Mouse (Mus musculus) embryonic facial prominence, embryonic 14.5 days (tissue): Measurements from ENCODE around the gene Tarbp1. TPM values are rescaled to one million over a fixed set of nuclear protein-coding genes. Genes with fewer than 3 reads are reported as not detected.
A peak's percentile ranks its signal among the peaks of the same experiment; 100 is the strongest.
"Not testable (repeated sequence)": the region's sequence is repeated elsewhere in the genome, so short reads cannot be mapped to it uniquely, and the experiment has no call there.

Experiments
- ATAC-seq: fragments of 200-750 bp; cut with Nextera tagmentation; 2 replicates; pipeline ENCODE4 v1.8.0; 2017; ENCODE audit warnings: low read depth, moderate number of reproducible peaks, moderate TSS enrichment
- DNase-seq: peaks from one replicate; pipeline ENCODE4 v3.0.0-alpha.2; 2015; ENCODE audit warnings: low spot score
- H3K27ac ChIP-seq: fragments of 300-500 bp; sonication (generic); replicated peaks from 2 replicates; pipeline ENCODE4 v1.5.1; 2014; ENCODE audit warnings: low read depth, mild to moderate bottlenecking, low read length, moderate library complexity
- H3K27me3 ChIP-seq: fragments of 300-500 bp; sonication (generic); replicated peaks from 2 replicates; pipeline ENCODE4 v1.6.1; 2014; ENCODE audit warnings: low read length; ENCODE audit not compliant: control insufficient read depth, insufficient read depth
- H3K36me3 ChIP-seq: fragments of 300-500 bp; sonication (generic); 2 replicates; pipeline ENCODE4 v1.6.1; 2014; ENCODE audit warnings: low read length, mixed read lengths; ENCODE audit not compliant: control insufficient read depth, insufficient read depth
- H3K4me1 ChIP-seq: fragments of 300-500 bp; sonication (generic); 2 replicates; pipeline ENCODE4 v1.6.1; 2014; ENCODE audit warnings: antibody characterized with exemption, low read length; ENCODE audit not compliant: control insufficient read depth, insufficient read depth
- H3K4me2 ChIP-seq: fragments of 300-500 bp; sonication (generic); 2 replicates; pipeline ENCODE4 v1.6.1; 2014; ENCODE audit warnings: low read depth, mild to moderate bottlenecking, low read length, moderate library complexity, mixed read lengths
- H3K4me3 ChIP-seq: fragments of 300-500 bp; sonication (generic); 2 replicates; pipeline ENCODE4 v1.5.1; 2014; ENCODE audit warnings: low read depth, mild to moderate bottlenecking, low read length
- H3K9ac ChIP-seq: fragments of 300-500 bp; sonication (generic); 2 replicates; pipeline ENCODE4 v1.6.1; 2014; ENCODE audit warnings: low read depth, mild to moderate bottlenecking, low read length, moderate library complexity, mixed read lengths
- H3K9me3 ChIP-seq: fragments of 300-500 bp; sonication (generic); 2 replicates; pipeline ENCODE4 v1.6.1; 2016; ENCODE audit warnings: low read length; ENCODE audit not compliant: control insufficient read depth
- WGBS: fragments of 180-500 bp; shearing (Covaris S2); extraction: QIAGEN DNeasy Blood & Tissue Kit; methylation state at CpG from one replicate; pipeline ENCODE4 v1.1.7; 2014; 5-methylcytosine and 5-hydroxymethylcytosine counted together
- polyA plus RNA-seq: library from polyadenylated mRNA; unstranded; fragments of >200 nt; fragmentation: Nextera tagmentation; extraction: Ambion mirVana; gene quantifications from 2 replicates; pipeline ENCODE4 v1.2.1, GENCODE M21; 2014

The Tarbp1 gene
- polyA plus RNA-seq, 1 experiment from 2014 or later, result 3.5 TPM

DNA sequence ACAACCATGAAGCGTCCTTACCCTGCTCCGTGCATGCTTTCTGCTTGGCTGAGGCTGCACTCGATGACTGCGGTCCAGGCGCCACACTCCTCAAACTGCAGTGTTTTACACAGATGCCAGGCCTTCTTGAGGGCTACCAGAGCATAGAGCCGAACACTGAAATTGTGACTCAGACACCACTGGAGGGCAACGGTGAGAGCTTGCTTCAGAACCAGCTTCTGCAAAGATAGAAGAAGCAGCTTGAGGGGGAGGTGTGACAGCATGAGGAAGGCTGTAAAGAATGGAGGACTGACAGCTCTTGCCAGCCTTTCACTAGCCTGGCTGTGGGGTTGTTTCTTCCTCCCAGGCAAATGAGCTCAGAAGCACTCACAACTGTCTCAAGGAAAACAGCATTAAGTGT, 41.0 kb downstream of the Tarbp1 start:
- peaks cover 78% of the 10 kb centered on the region for H3K36me3 ChIP-seq
- WGBS, result 79% methylated on average over 7 of the region's 7 CpGs

GRCm38 (mm10) chr8:126429635-126430034, 45.2 kb downstream of the Tarbp1 start:
- Histone ChIP-seq H3K9ac (no peak overlapping the region), H3K9me3 (no peaks in the 10 kb centered on the region), H3K27me3 (no peaks in the 10 kb centered on the region), H3K27ac (no peak overlapping the region), H3K36me3 (peaks cover 84% of the 10 kb centered on the region), H3K4me1 (no peaks in the 10 kb centered on the region), H3K4me2 (no peak overlapping the region), H3K4me3 (no peak overlapping the region)
- WGBS, result 93% methylated on average over 5 of the region's 5 CpGs
- no peak for DNase-seq
- no peak for ATAC-seq

More for the DNA sequence above, 41.0 kb downstream of the Tarbp1 start:
- H3K4me2 ChIP-seq, result no peak overlapping the region
- ATAC-seq (no peak), DNase-seq (peak; percentile 8)
- H3K4me1 ChIP-seq, result no peaks in the 10 kb centered on the region
- H3K9ac ChIP-seq, result no peak overlapping the region
- H3K4me3 ChIP-seq, result no peak overlapping the region
- no peak overlapping the region for H3K27ac ChIP-seq
- no peaks in the 10 kb centered on the region for H3K27me3 ChIP-seq
- no peaks in the 10 kb centered on the region for H3K9me3 ChIP-seq

- peaks cover 6% of the 10 kb centered on the region; the same call in 1 of the 2 replicates for H3K4me1 ChIP-seq
- H3K27ac ChIP-seq, result no peak overlapping the region
- 72% methylated on average over 1 of the region's 1 CpGs for WGBS
- H3K4me3 ChIP-seq, result no peak overlapping the region
- no peak overlapping the region for H3K9ac ChIP-seq
- ATAC-seq (no peak), DNase-seq (no peak)
- peaks cover 54% of the 10 kb centered on the region for H3K36me3 ChIP-seq
- H3K4me2 ChIP-seq, result no peak overlapping the region
- H3K9me3 ChIP-seq, result no peaks in the 10 kb centered on the region
- no peaks in the 10 kb centered on the region for H3K27me3 ChIP-seq
Measured at GRCm38 (mm10) chr8:126424946-126425345, 49.9 kb downstream of the Tarbp1 start.

DNA sequence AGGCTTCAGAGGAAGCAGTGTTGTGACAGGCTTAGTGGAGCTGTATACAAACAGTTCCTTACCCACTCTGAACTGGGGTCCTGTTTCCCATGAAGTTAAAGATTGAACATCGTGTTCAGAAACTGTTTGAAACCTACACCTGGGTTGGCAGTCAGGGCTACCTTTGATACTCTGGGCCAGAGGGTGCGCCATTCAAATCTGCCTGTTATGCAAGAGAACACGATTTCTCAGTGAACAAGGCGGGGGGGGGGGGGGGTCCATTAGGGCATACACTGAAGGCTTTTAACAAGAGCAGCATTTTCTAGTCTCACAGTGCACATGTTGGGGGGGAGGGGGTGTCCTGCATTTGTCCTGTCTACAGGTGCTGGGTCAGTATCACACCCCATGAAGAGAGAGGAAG, 50.7 kb downstream of the Tarbp1 start:
- no peak for ATAC-seq
- Histone ChIP-seq H3K4me2 (no peak overlapping the region), H3K27me3 (no peaks in the 10 kb centered on the region), H3K27ac (no peak overlapping the region), H3K4me1 (peaks cover 6% of the 10 kb centered on the region; the same call in 1 of the 2 replicates), H3K9ac (0 out of 2 replicates have a peak overlapping the region, but pooled peaks have one; percentile 90), H3K9me3 (no peaks in the 10 kb centered on the region), H3K36me3 (peaks cover 46% of the 10 kb centered on the region), H3K4me3 (no peak overlapping the region)
- WGBS, result 79% methylated on average over 4 of the region's 4 CpGs
- DNase-seq, result no peak

GRCm38 (mm10) chr8:126422920-126423300, 52.0 kb downstream of the Tarbp1 start:
- DNase-seq, result peak; percentile 31
- peaks cover 6% of the 10 kb centered on the region; the same call in 1 of the 2 replicates for H3K4me1 ChIP-seq
- peak; percentile 42; the same call in 1 of the 2 replicates for ATAC-seq
- H3K9me3 ChIP-seq, result no peaks in the 10 kb centered on the region
- peak overlapping the region; percentile 68 for H3K4me2 ChIP-seq
- peak overlapping the region; percentile 91 for H3K4me3 ChIP-seq
- no peak overlapping the region; the same call in 1 of the 2 replicates for H3K27ac ChIP-seq
- 4% methylated on average over 9 of the region's 9 CpGs for WGBS
- H3K36me3 ChIP-seq, result peaks cover 33% of the 10 kb centered on the region
- no peaks in the 10 kb centered on the region for H3K27me3 ChIP-seq
- peak overlapping the region; percentile 90 for H3K9ac ChIP-seq

GRCm38 (mm10) chr8:126422174-126422919, 52.5 kb downstream of the Tarbp1 start, which contains the start of gene Coa6:
Gene Coa6, plus strand, starts transcription at chr8:126422515.
- peak; percentile 99 for ATAC-seq
- Histone ChIP-seq H3K27ac (no peak within 1 kb of the TSS; the same call in 1 of the 2 replicates), H3K4me2 (peak within 1 kb of the TSS; percentile 68), H3K4me1 (peaks cover 6% of the 10 kb centered on the region; the same call in 1 of the 2 replicates), H3K9me3 (no peaks in the 10 kb centered on the region), H3K36me3 (peaks cover 28% of the 10 kb centered on the region), H3K9ac (peak within 1 kb of the TSS; percentile 90), H3K27me3 (no peaks in the 10 kb centered on the region), H3K4me3 (peak within 1 kb of the TSS; percentile 91)
- WGBS, result under 1% methylated on average over 50 of the region's 61 CpGs
- peak; percentile 98 for DNase-seq

- no peak overlapping the region for H3K4me3 ChIP-seq
- peaks cover 12% of the 10 kb centered on the region for H3K36me3 ChIP-seq
- WGBS, result 73% methylated on average over 3 of the region's 3 CpGs
- no peak overlapping the region for H3K9ac ChIP-seq
- DNase-seq, result no peak
- no peaks in the 10 kb centered on the region for H3K9me3 ChIP-seq
- H3K27ac ChIP-seq, result no peak overlapping the region
- ATAC-seq, result no peak
- peaks cover 6% of the 10 kb centered on the region; the same call in 1 of the 2 replicates for H3K4me1 ChIP-seq
- no peak overlapping the region for H3K4me2 ChIP-seq
- H3K27me3 ChIP-seq, result no peaks in the 10 kb centered on the region
Measured at GRCm38 (mm10) chr8:126420834-126421233, 54.0 kb downstream of the Tarbp1 start.

- H3K27me3 ChIP-seq, result no peaks in the 10 kb centered on the region
- no peak overlapping the region for H3K4me3 ChIP-seq
- no peaks in the 10 kb centered on the region for H3K4me1 ChIP-seq
- H3K27ac ChIP-seq, result no peak overlapping the region
- H3K9ac ChIP-seq, result no peak overlapping the region
- H3K4me2 ChIP-seq, result no peak overlapping the region
- no peaks in the 10 kb centered on the region for H3K36me3 ChIP-seq
- no peaks in the 10 kb centered on the region for H3K9me3 ChIP-seq
- no peak for ATAC-seq
- WGBS, result 77% methylated on average over 4 of the region's 4 CpGs
- DNase-seq, result no peak
Measured at GRCm38 (mm10) chr8:126405030-126405429, 69.8 kb downstream of the Tarbp1 start.

- H3K36me3 ChIP-seq, H3K27ac ChIP-seq, H3K4me1 ChIP-seq, H3K27me3 ChIP-seq, H3K9ac ChIP-seq, H3K9me3 ChIP-seq, H3K4me2 ChIP-seq, ATAC-seq, H3K4me3 ChIP-seq: not testable (repeated sequence)
- DNase-seq, result peak; percentile 47
Measured at GRCm38 (mm10) chr8:126404550-126404949, 70.3 kb downstream of the Tarbp1 start.
